Mouse (Mus musculus) small intestine, adult 2 months (tissue): ENCODE measurements around the gene Tyms. TPM values are rescaled to one million over a fixed set of nuclear protein-coding genes. Genes with fewer than 3 reads are reported as not detected.
"Not testable (repeated sequence)": the region's sequence is repeated elsewhere in the genome, so short reads cannot be mapped to it uniquely, and the experiment has no call there.

Experiments used
- H3K27ac ChIP-seq: fragments of 200-500 bp; 2 replicates; pipeline ENCODE4 v1.5.1; 2012; ENCODE audit warnings: low read depth, low read length, control low read depth, inconsistent platforms; ENCODE audit not compliant: insufficient read depth
- H3K27me3 ChIP-seq: fragments of 200-500 bp; 2 replicates; pipeline ENCODE4 v1.6.1; 2012; ENCODE audit warnings: mild to moderate bottlenecking, moderate library complexity, low read length, inconsistent platforms; ENCODE audit not compliant: control insufficient read depth, insufficient read depth
- H3K36me3 ChIP-seq: fragments of 200-500 bp; 2 replicates; pipeline ENCODE4 v1.6.1; 2012; ENCODE audit warnings: mild to moderate bottlenecking, low read length, control low read depth, inconsistent platforms; ENCODE audit not compliant: control insufficient read depth, insufficient read depth
- H3K4me1 ChIP-seq: fragments of 200-500 bp; 2 replicates; pipeline ENCODE4 v1.6.1; 2012; ENCODE audit warnings: low read length, inconsistent platforms, mixed read lengths; ENCODE audit not compliant: control insufficient read depth, insufficient read depth, insufficient read length
- H3K4me3 ChIP-seq: fragments of 200-500 bp; 2 replicates; pipeline ENCODE4 v1.5.1; 2012; ENCODE audit warnings: low read depth, mild to moderate bottlenecking, control low read depth, inconsistent platforms, low read length, moderate library complexity
- CTCF ChIP-seq: fragments of 200-500 bp; IDR thresholded peaks from 2 replicates; pipeline ENCODE4 v1.5.1; 2012; ENCODE audit warnings: low read depth, mild to moderate bottlenecking, control low read depth, inconsistent platforms, low read length, moderate library complexity, mixed read lengths; ENCODE audit not compliant: insufficient replicate concordance, insufficient read length; ENCODE audit errors: extremely low read depth
- POLR2A ChIP-seq: fragments of 200-500 bp; IDR thresholded peaks from 2 replicates; pipeline ENCODE4 v1.6.1; 2012; ENCODE audit warnings: low read depth, mild to moderate bottlenecking, control low read depth, inconsistent platforms, low read length, moderate library complexity
- WGBS: fragments of 180-500 bp; shearing (Covaris S2); methylation state at CpG from one replicate; pipeline ENCODE4 v1.1.7; 2018; 5-methylcytosine and 5-hydroxymethylcytosine counted together
- polyA plus RNA-seq: library from polyadenylated mRNA; depleted of rRNA; stranded (reverse); fragments of >200 nt; gene quantifications from 2 replicates; pipeline ENCODE4 v1.2.3, GENCODE M21; 2012; rRNA removed

Gene Tyms
- polyA plus RNA-seq, 1 experiment = 27.8 TPM

DNA sequence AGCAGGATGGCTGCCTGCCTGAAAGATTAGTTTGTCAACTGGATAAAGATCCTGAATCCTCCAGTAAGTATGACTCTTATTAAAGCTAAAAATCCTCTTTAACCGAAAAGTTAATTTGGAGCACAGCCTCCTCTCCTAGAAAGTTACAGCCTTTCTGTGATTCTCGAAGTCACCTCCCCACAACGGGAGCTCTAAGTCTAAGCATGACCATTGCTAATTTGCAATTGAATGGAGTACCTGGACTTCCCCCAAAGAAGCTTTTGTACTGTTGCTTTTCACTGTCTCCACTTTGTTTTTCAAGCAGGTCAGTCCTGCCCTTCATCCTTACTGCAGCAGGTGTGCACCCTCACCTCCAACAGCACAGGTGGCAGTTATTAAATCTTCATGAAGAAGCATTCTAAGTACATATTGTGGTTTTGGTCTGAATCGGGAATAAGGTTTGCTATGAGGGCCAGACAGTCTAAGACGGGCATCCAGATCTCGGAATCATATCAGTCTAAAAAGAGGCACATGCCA, 15.1 kb downstream of the Tyms start:
- WGBS = 92% methylated on average over 6 of the region's 6 CpGs
- no peak for TF ChIP-seq POLR2A
- no peak for TF ChIP-seq CTCF
- H3K36me3 ChIP-seq = peaks cover 15% of the 10 kb centered on the region

DNA sequence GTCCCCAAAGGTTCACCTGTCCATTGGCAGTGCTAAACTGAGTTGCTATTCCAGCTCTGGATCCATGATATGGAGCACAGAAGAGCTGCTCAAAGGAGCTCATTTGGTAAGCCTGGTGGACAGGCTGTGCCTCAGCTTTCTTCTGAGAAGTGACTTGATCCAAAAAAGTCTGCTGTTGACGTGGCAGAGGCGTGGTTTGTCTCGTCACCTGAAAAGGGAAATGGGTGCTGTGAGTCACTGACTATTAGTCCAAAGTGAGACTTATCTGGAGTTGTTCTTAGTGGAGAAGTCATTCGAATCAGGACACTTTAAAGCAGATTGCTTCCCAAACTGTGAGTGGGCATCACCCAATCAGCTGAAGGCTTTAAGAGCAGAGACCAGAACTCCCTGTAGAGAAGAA, 33.6 kb downstream of the Tyms start:
- H3K27me3 ChIP-seq = not testable (repeated sequence)

More for the DNA sequence above, 15.1 kb downstream of the Tyms start:
- Histone ChIP-seq H3K27me3 (no peaks in the 10 kb centered on the region), H3K27ac (no peak overlapping the region), H3K4me1 (no peaks in the 10 kb centered on the region), H3K4me3 (no peak overlapping the region)

DNA sequence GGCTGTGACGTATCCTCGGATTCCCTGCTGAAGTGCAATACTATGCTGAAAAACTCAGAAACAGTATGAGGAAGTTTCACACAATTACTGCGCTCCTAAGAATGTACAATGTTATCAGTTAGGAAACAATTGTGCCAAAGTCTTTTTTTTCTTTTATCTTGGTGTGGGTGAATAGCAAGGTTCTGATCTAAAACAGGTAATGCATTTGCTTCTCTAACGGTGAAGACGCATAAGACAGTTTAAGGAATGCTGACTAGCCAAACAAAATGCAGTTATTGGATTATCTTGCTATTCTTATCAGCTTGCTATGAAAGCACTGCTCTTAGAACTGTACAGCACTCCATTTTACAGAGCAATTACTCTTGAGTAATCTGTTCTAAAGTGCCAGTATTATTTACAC, 34.1 kb downstream of the Tyms start:
- 35% methylated on average over 5 of the region's 5 CpGs for WGBS
- not testable (repeated sequence) for H3K36me3 ChIP-seq, H3K4me1 ChIP-seq, H3K4me3 ChIP-seq, H3K27ac ChIP-seq, H3K27me3 ChIP-seq

More for the DNA sequence above, 33.6 kb downstream of the Tyms start:
- H3K4me3 ChIP-seq, H3K27ac ChIP-seq, H3K4me1 ChIP-seq, H3K36me3 ChIP-seq: not testable (repeated sequence)
- WGBS = 33% methylated on average over 4 of the region's 4 CpGs

DNA sequence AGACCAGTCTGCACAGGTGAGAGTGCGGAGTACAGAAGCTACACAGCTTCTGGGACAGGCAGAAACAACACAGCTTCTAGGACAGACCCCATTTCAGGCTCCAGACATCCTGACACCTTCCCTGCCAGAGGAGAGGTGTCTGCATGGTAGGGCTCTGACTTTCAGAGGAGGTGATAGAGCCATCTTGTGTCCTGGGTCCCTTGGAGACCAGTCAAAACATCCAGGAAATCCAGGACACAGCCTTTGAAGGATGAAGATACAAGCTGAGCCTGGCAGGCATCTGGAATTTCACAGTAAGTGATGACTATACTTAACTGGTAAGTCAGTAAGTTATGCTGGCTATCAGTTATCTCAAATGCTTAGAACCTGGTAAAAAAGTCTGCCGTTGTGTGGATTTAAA, 36.3 kb downstream of the Tyms start:
- H3K4me3 ChIP-seq, H3K4me1 ChIP-seq, H3K36me3 ChIP-seq, H3K27me3 ChIP-seq, H3K27ac ChIP-seq: not testable (repeated sequence)
- 94% methylated on average over 2 of the region's 2 CpGs for WGBS

DNA sequence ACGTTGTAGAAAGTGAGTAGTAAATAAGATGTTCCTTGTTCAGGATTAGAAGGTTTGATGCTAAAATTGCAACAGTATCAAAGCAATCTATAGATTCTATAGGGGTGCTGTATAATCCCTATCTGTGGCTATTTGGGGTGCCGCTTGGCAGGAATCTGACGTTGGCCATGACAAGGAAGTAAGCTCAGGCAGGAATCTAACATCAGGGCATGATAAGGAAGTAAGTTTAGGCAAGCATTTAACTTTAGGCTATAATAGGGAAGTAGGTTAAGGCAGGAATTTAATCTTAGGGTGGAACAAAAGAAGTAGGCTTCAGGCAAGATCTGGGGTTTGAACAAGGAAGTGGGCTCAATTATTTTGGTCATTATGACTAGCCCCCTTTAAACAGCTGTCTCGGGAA, 37.6 kb downstream of the Tyms start:
- H3K27me3 ChIP-seq, H3K4me1 ChIP-seq, H3K36me3 ChIP-seq, H3K4me3 ChIP-seq, H3K27ac ChIP-seq: not testable (repeated sequence)
- WGBS = 37% methylated on average over 4 of the region's 4 CpGs

DNA sequence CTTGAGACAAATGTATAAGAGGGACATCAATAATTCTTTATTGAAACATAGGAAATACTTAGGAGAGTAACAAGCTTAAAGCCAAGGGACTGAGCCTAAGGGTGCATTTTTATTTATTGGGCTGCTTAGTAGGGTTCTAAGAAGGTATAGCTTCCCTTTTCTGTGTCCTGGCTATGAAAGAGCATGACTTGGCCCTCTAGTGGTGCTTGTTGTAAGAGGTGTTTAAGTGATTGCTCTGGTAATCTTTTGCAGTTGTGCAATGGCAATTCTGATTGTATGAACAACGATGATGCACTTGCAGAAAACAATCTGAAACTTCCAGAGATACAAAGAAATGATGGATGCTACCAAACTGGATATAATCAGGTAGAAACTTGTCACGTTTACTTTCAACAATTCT, 58.8 kb downstream of the Tyms start:
- H3K4me3 ChIP-seq = no peak overlapping the region
- H3K4me1 ChIP-seq = no peaks in the 10 kb centered on the region; the same call in 1 of the 2 replicates
- H3K27me3 ChIP-seq = no peaks in the 10 kb centered on the region
- 29% methylated on average over 2 of the region's 2 CpGs for WGBS
- no peak overlapping the region for H3K27ac ChIP-seq
- H3K36me3 ChIP-seq = no peaks in the 10 kb centered on the region
- TF ChIP-seq CTCF = no peak
- TF ChIP-seq POLR2A = no peak

DNA sequence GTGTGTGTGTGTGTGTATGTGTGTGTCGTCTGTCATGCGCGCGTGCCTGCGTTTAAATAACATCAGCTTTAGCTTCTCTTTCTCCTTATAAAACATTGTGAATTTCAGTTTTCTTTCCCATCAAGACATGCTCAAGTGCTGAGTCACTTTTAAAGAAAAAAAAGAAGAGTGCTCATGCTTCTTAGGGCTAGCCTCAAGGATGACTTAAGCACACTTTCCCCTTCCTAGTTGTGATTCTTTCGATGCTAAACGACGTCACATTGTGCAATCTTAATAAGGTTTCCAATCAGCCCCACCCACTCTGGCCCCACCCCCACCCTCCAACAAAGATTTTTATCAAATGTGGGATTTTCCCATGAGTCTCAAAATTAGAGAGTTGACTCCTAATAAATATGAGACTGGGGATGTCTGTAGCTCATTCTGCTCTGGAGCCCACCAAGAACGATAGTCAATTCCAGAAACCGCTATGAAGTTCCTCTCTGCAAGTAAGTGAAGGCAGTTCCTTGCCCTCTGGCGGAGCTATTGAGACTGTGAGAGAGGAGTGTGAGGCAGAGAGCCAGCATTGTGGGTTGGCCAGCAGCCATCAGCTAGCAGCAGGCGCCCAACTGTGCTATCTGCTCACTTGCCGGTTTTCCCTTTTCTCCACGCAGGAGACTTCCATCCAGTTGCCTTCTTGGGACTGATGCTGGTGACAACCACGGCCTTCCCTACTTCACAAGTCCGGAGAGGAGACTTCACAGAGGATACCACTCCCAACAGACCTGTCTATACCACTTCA, 60.5 kb downstream of the Tyms start, which contains the start of gene Il6:
Gene Il6, plus strand, starts transcription at position 389 of the 778 bp plus-strand sequence.
- Histone ChIP-seq H3K4me3 (no peak within 1 kb of the TSS), H3K4me1 (no peaks in the 10 kb centered on the region; the same call in 1 of the 2 replicates), H3K27me3 (no peaks in the 10 kb centered on the region), H3K36me3 (no peaks in the 10 kb centered on the region), H3K27ac (no peak within 1 kb of the TSS)
- WGBS = 26% methylated on average over 16 of the region's 16 CpGs
- TF ChIP-seq CTCF = peak; percentile 45; the same call in 1 of the 2 replicates
- no peak for TF ChIP-seq POLR2A

Other genes with a start within 250 kb of the Tyms start
- not detected in 2 replicates for gene Il6, start 60.5 kb downstream of the Tyms start, polyA plus RNA-seq
- 0.03 and 0.04 TPM in 2 replicates for gene Garem2, start 31.5 kb upstream of the Tyms start, polyA plus RNA-seq
- not detected in 2 replicates for gene 3110082J24Rik, start 32.5 kb upstream of the Tyms start, polyA plus RNA-seq
- gene Hadha, start 81.5 kb upstream of the Tyms start, polyA plus RNA-seq = 27.7 and 55.3 TPM in 2 replicates
- 53.6 and 88.1 TPM in 2 replicates for gene Hadhb, start 81.6 kb upstream of the Tyms start, polyA plus RNA-seq
- gene Adgrf3, start 132.1 kb upstream of the Tyms start, polyA plus RNA-seq = 0.04 and 0.05 TPM in 2 replicates
- 36.4 and 107 TPM in 2 replicates for gene Selenoi, start 159.0 kb upstream of the Tyms start, polyA plus RNA-seq
- 0.11 and 0.28 TPM in 2 replicates for gene Drc1, start 207.8 kb upstream of the Tyms start, polyA plus RNA-seq